Mouse (Mus musculus) liver, adult 2 months (tissue): ENCODE measurements at regions not wholly inside any gene's neighbourhood (a gene's known extent, or its start where the extent isn't known, plus 50 kb on each side); places are given as distances from the start of the nearest gene placed in this dataset.

Source experiments
- CTCF ChIP-seq: fragments of 200-500 bp; IDR thresholded peaks from 2 replicates; pipeline ENCODE4 v1.5.1; 2011; ENCODE audit warnings: low read depth, low read length, control low read depth
- POLR2A ChIP-seq: fragments of 200-500 bp; IDR thresholded peaks from 2 replicates; pipeline ENCODE4 v1.6.1; 2011; ENCODE audit warnings: low read length, control low read depth; ENCODE audit not compliant: insufficient read depth; ENCODE audit errors: extremely low read depth

DNA sequence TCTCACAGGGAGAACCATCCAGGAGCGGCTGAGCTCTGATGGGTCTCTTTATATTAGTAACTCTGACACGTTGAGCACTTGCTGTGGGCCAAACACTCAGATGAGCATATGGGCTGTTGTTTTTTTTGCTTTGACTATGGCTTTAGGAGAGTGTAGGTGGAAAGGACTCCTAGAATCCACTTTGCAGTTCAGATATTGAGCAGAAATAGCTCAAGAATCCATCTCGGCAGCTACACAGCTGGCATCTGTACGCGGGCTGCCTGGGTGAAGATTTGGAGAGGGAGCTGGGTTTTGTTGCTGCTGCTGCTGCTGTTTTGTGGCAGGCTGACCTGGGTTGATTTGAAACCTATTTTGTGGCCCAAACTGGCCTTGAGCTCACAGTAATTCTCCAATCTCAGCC lies 281.0 kb downstream of the Rps24 start:
- TF ChIP-seq CTCF (no peak), POLR2A (no peak)
